Mouse (Mus musculus): ENCODE measurements at regions not wholly inside any gene's neighbourhood (a gene's known extent, or its start where the extent isn't known, plus 50 kb on each side); places are given as distances from the start of the nearest gene placed in this dataset.

DNA sequence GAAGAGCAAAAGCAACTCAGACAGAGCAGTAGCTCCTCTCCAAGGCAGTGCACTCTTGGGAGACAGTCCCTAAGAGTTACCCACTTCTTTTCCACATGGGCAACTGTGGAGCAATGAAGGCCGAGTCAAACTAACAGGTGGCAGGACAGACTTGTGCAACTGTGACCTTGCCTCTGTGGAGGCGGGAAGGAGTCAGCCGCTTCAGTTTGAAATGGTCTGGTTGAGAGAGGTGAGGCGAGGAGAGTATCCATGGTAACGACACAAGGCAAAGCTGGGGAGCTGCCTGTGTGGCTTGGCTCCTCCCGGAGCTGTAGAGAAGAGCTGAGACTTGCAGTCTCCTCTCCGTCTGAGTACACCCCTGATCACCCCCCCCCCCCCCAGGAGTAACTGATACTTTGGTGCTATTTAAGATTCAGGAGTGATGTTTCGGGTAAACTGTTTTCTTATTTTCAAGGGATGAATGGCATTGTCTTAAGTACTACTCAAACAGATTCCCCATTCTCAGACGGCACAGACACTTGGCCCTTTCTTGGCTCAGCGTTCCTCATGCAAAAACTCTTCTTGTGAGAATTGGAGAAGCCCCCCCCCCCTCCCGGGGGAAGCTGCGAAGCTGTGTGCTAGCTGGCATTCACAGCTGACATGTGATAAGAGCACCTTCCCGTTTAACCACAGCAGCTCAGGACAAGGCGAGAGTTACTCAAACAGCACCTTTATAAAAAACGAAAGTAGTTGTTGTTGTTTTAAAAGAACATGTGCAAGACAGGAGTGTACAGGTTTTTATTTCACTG lies 54.9 kb upstream of the Chst1 start:
- no peak for DNase-seq

DNA sequence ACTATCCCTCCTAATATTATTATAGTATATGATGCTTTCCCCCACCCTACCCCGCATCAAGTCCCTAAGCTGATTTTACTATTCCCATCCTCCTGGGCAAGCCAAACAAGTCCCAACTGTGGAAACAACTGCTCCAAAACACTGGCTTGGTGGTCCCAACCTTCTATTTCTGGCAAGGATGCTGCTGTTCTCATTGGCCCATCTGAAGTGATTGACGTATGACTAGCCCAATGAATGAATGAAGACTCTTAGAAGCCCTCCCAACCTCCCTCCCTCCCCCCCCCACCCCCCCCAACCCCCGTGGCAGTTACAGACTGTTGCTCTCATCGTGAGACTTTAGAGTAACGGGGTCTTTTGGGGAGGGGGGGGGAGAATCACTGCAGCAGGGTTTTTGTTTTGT lies 58.7 kb upstream of the Chst1 start:
- no peak for DNase-seq

DNA sequence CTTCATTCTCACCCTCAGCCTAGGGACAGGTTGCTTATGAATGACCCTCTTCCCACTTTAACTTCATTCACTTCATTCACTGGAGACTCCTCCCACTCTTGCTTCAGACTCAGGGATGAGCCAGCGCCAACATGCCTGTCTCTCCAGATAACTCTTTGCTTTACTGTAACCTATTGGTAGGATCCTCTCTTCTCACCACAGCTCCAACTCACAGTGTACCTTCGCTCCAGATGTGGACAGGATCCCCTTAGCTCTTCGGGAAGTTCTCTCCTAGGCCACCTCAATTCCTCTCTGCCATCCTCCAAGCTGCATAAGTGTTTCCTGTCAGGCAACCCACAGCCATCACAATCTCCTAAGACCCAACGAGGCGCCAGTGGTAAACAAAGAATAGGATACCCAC lies 67.5 kb upstream of the Chst1 start:
- DNase-seq, result no peak

DNA sequence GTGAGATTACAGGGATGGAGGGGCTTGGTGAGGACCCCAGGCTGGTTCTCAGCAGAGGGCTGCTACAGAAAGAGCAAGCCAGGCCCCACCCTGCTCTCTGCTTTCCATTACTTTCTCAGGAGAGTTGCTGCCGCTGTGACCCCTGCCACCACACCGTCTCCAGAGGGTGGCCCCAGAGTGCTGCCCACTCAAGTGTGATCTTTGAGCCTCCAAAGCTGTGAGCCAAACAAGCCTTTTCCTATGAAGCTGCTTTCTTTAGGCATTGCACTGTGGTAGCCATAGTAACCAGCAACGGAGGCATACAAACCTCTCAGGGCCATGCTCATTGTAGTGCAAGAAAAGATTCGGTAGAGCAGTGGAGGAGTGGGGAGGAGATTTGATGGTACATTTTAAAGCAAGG lies 68.8 kb upstream of the Chst1 start:
- no peak for DNase-seq

DNA sequence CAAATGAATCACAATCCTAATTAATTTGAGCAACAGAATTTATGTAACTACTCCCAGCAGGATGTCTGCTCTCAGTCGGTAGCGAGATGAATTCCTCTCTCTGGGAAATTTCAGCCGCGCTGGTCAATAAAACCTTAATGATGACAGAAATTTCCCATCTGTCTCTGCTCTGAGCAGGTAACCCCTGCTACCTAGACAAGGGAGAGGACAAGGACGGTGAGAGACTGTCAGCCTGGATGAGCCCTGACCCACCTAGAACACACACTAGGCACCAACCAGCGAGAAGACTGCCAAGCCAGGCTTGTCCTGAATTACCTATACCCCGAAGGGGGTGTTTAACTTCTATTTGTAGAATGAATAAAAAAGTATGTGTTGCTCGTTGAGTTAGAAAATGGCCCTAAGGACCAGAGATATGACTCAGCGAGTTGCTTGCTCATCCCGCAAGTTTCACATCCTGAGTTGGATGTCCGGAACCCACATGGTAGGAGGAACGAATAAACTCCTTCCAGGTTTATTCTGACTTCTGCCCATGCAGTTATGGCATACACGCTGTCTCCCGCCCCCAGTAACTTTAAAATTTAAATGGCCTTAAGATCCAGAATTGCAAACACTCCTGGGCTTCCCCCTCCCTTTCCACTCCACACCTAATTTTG lies 69.5 kb upstream of the Slc35c1 start:
- DNase-seq, result no peak

DNA sequence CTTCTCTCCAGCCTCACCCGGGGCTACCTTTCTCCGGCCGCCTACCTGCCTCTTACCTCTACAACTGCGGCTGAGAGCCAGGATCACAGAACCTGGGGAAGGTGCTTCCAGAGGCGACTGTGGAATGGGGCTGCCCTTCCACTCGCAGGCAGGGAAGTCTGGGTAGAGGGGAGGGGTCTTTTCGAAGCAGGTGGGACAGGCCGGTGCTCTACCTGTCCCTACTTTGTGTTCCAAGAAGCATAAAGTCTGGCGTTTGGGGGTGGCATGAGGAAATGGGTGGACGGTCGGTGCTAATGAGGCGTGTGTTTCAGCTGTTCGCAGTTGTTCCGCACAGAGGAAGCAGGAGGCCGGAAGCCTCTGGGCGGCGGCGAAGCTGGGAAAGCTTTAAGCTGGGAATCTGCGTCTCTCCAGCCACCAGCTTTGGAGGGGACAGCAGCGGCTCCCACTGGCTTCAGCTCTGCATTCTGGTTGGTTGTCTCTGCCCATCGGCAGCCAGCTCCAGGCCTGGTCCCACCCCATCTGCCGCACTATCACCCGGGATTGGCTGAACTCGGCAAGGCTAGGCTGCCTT lies 68.8 kb upstream of the Slc35c1 start:
- DNase-seq, result peak; percentile 93

DNA sequence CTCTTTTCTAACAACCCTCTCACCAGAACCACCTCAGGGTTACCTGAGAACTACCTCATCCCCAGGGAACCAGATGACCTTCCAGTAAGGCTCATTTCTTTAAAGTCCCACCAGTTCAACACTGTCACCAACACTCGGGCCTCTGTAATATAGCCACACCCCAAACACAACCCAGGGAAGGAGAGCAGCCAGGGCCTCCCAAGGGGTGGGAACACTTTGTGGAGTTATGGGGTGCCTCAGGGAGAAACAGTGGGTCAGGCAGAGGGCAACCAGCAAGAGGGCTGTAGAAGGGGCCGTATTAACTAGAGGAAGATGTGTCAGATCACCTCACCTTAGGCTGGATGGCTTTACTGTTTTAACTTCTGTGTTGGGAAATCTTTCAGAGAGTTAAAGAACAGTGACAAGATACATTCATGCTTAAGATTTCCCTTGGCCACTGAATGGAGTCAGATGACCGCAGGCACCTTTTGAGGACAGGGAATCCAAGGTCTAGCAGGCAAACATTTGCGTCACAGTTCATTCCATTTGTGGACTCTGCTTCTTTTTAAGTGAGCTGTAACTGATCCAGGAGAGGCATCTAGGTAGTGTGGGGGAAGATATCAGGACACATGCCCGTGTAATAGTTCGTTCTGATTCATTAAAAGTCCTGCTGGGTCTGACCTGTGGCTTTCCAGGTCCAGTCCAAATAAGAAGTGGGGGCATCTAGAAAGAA lies 67.9 kb upstream of the Slc35c1 start:
- no peak for DNase-seq

DNA sequence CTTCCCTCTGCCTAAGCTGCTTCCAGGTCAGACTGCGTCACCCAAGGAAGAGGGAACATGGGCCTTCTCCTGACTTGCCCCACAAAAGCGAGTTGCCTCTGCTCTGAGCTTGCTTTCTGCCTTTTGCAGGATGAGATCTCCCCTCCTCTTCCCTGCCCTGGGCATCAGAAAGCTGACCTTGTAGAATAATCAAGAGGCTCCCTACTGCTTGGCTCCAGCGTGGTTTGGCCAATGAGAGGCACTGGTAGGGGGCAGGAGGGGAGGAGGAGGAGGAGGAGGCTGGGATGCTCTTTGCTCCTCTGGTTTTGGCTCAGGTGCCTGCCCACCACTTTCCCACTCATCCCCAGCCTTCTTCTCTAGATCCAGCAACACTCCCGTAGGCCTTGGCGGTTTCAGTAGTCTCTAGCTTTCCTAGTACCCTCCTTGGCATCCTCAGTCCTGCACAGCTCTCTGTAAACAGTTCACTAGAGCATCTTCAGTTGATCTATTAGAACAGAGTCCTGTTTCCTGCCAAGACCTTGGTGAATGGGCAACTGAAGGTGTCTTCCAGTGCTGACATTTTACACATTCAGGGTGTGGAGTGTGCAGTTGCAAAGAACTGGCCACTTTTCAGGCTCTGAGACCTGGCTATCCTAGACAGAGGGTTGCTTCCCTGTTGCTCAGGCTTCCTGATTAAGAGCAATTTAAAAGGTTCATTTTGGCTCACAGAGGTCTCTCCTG lies 66.5 kb upstream of the Slc35c1 start:
- DNase-seq, result no peak

DNA sequence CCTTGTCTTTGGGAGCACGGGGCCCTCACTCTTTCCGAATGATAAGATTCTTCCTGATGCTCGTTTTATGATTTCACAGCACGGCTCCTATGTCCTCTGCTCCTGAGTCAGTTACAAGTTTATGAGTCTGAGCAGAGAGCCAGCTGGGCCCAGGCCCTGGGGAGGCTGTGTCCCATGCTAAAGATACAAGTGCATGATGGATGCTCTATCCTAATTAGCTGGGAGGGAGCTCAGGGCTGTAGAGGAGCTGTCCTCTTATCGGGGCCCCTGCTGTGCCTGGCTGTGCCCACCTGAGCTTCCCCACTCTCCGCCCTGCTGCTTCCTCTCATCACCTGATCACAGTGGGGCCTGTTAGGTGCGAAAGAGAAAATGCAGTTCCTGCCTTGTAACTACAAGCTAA lies 65.3 kb upstream of the Slc35c1 start:
- DNase-seq, result no peak

DNA sequence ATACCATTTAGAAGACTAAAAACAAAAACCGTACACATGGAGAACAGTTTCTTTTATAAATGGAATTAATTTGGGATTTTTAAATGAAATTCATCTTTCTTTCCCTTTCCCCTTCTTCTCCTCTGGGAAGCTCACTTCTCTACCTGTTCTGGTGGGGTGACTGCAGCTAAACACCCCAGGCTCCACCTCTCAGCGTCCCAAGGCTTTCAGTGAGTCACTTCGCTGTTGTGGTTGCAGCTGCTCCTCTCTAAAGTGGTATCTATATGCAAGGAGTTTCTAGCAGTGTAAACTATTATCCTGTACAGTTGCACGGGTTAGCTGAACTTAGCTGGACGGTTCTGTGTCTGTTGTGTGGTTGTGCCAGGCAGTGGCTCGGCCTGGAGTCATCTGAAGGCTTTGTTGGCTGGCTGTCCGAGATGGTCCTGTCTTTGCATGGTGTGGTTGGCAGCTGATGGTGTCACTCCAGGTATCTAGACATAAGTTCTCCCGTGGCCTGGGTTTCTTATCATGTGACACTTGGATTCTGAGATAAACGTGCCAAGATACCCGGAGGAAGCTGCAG lies 64.8 kb upstream of the Slc35c1 start:
- DNase-seq, result no peak

DNA sequence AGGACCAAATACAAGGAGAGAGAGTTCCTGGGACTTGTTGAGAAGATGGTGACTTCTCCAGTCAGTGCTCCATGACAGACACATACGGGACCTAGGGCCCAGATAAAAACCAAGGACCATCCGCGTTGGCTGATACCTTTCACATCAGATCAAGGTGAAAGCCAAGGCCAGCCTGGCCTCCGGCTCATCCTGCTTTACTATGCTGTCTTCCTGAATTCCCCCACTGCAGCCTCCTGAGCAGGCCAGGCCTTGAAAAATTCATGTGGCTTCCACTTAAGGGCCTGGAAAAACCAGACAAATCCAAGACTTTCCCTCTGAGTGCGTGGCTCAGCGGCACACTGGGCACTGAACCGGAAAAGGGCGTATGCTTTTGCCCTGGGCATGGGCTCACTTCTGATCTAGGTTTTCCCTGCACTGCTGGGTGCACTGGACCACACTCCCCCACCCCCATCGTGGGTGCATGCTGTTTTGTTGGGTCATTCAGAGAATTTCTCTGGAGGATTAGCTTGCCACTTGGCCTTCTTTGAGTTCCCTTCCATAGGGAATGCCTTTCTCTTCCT lies 64.1 kb upstream of the Slc35c1 start:
- no peak for DNase-seq

DNA sequence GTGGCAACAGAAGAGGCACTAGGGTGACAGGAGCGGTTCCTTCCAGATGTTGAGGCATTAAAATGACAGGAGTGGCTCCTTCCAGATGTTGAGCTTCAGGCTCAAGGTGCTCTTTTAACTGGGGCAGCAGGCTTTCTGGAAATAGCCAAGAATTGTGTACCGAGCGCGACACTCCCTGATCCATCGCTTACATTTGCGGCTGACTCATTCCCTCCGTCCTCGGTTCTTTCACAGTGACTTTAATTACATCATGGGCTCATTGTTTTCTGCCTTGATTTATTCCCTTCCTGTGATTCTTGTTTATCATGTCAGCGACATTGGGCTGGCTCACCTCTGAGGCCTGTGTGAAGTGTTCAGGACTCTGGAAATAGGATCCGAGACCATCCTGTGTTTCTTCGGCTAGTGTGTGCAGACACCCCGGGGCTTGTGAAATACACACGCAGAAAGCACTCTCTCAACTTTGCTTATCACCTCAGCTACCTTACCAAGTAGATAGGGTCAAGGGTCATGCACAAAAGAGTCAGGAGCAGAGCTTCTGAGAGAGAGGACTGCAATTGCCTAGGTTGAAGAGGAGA lies 63.1 kb upstream of the Slc35c1 start:
- no peak for DNase-seq

DNA sequence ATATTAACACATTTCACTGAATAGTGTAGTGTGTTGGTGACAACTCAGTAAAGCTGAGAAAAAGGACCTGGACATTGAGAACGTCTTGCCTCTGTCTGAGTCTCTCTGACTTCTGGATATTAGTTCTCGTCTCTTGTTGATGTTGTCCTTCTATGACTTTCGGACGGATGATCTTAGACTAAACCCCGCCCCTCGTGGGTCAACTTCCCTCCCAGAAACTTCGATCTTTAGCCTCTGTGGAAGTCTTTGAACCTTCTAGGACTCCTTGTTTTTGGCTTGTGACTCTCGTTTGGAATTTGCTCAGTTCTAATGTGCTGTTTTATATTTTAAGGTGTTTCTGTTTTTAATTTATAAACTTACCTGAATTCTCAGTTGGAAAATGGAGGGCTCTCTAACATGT lies 61.2 kb upstream of the Slc35c1 start:
- no peak for DNase-seq

DNA sequence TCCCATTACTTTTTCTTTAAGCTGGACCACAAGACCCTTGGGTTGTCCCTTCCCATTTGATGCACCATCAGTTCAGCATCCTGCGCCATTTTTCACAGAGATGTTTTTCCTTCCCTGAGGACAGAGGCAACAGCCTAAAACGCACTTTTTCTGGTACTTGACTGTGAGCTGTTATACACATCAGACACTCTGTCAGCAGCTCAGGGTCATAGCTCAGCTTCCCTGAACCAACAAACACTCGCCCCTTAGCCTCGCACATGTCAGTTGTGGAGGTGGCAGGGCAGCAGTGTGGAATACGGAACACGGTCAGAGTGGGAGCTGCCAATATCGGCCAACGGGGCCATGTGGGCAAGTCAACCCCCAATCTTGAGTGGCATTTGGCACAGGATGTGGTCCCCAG lies 59.1 kb upstream of the Slc35c1 start:
- no peak for DNase-seq

DNA sequence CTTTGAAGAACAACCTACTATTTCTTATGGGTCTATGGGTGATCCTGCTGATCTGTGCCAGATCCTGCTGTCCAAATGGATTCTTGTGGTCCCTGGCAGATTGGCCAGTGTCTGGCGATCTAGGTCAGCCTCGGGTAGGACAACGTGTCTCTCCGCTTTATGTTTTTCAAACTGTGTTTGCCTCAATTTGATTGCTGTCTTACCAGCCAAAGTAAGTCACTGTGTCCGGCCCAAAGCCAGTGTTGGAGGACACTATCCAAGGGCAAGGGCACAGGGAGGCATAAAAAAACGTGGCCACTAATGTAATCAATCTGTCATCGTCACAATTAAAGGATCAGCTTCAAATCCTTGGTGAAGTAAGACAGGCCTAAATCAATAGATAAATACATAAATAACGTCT lies 58.6 kb upstream of the Slc35c1 start:
- no peak for DNase-seq

DNA sequence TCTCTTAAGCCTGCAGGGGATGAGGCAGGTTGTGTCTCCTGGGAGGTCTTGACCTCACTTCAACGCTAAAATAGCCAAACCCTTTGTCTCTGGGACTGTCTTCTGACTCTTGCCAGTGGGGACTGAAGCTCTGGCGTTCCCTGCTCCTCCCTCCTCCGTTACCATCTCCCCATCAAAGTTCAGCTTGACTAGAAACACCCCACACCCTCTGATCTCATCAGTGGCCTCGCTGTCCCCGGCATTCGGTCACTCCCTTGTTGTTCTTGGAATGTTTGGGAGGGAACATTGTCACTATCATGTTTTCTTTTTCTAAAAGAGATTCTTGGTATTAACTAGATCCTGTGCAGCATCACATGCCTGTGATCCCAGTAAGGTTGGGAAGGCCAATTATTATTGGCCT lies 54.6 kb upstream of the Slc35c1 start:
- DNase-seq, result no peak

DNA sequence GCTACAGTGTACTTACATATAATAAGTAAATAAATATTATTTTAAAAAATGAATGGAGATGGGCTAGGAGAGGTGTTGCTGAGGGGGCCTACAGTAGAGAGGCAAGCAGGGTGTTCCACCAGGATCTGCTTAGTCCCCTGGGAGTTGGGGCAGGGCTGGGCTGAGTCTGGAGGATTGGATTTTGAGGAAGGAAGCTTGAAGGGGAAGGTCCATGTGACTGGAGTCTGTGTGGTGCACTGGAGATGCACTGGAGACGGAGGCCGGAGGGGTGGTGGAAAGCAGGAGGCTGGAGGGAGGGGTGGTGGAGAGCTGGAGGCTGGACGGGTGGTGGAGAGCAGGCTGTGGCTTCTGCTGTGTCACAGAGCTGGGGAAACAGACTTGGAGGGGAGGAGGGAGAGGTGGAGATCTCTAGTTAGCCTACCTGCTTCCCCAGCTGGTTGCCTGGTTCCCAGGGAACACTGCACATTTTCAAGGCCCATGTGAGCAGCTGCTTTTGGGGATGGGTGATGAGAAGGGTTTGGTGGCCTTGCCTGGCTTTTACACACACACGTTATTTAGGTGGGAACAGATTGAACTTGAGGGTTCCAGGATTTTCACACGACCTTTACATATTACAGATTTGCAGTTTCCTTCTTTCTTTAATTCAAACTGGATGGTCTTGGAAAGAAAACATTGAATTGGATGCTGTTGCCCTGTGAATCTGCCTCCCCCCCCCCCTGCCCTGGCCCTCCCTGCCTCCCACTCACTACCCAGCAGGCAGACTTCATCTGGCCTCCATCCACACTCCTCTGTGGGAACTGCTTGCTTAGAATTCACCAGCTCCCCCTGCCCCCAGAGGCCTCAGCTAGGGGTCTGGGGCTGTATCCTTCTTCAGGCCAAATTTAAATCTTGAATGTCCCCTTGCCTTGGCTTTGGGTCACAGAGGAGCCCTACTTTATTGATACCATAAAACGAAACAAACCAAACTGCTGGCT lies 51.7 kb upstream of the Slc35c1 start:
- DNase-seq, result no peak
